Mouse (Mus musculus): Measurements from ENCODE around the gene Mucl3. TPM values are rescaled to one million over a fixed set of nuclear protein-coding genes. Genes with fewer than 3 reads are reported as not detected.

Gene Mucl3
- polyA plus RNA-seq, 1 experiment = not detected

GRCm38 (mm10) chr17:35680591-35680990 lies 37.1 kb upstream of the Mucl3 start:
- Histone ChIP-seq H3K4me1 (ENCODE audit: control insufficient read depth, insufficient read depth, low read length) (no peaks in the 10 kb centered on the region), H3K27ac (ENCODE audit: insufficient read depth, low read depth, low read length) (no peak overlapping the region), H3K36me3 (ENCODE audit: control insufficient read depth, insufficient read depth, low read length) (peaks cover 6% of the 10 kb centered on the region), H3K4me3 (ENCODE audit: insufficient read depth, low read depth, low read length) (no peak overlapping the region), H3K27me3 (replicated peaks; ENCODE audit: control insufficient read depth, insufficient read depth, low read length) (no peaks in the 10 kb centered on the region)
- DNase-seq = peak; percentile 23
- TF ChIP-seq CTCF (conservative IDR thresholded peaks at IDR 0.05; ENCODE audit: insufficient read depth, insufficient read length, low read depth, low read length) (no peak), POLR2A (IDR thresholded peaks at IDR 0.05; ENCODE audit: low read depth, low read length) (no peak)
- 29% methylated on average over 6 of the region's 6 CpGs for WGBS

GRCm38 (mm10) chr17:35673416-35674035 lies 30.0 kb upstream of the Mucl3 start, which contains the start of gene Gtf2h4:
Gtf2h4 (minus strand) TSS chr17:35673739.
- peak; percentile 98 for DNase-seq
- H3K4me3 ChIP-seq (ENCODE audit: insufficient read depth, low read depth, low read length) = peak within 1 kb of the TSS; percentile 84
- 1% methylated on average over 23 of the region's 23 CpGs for WGBS
- H3K36me3 ChIP-seq (ENCODE audit: control insufficient read depth, insufficient read depth, low read length) = no peaks in the 10 kb centered on the region
- no peaks in the 10 kb centered on the region; the same call in 1 of the 2 replicates for H3K4me1 ChIP-seq (ENCODE audit: control insufficient read depth, insufficient read depth, low read length)
- no peaks in the 10 kb centered on the region for H3K27me3 ChIP-seq (replicated peaks; ENCODE audit: control insufficient read depth, insufficient read depth, low read length)
- H3K27ac ChIP-seq (ENCODE audit: insufficient read depth, low read depth, low read length) = peak within 1 kb of the TSS; percentile 40; the same call in 1 of the 2 replicates
- TF ChIP-seq POLR2A (IDR thresholded peaks at IDR 0.05; ENCODE audit: low read depth, low read length) (no peak), CTCF (conservative IDR thresholded peaks at IDR 0.05; ENCODE audit: insufficient read depth, insufficient read length, low read depth, low read length) (no peak)

- no peak for DNase-seq
- Histone ChIP-seq H3K4me3 (ENCODE audit: insufficient read depth, low read depth, low read length) (no peak overlapping the region), H3K36me3 (ENCODE audit: control insufficient read depth, insufficient read depth, low read length) (no peaks in the 10 kb centered on the region), H3K4me1 (ENCODE audit: control insufficient read depth, insufficient read depth, low read length) (no peaks in the 10 kb centered on the region; the same call in 1 of the 2 replicates), H3K27ac (ENCODE audit: insufficient read depth, low read depth, low read length) (no peak overlapping the region), H3K27me3 (replicated peaks; ENCODE audit: control insufficient read depth, insufficient read depth, low read length) (no peaks in the 10 kb centered on the region)
- TF ChIP-seq POLR2A (IDR thresholded peaks at IDR 0.05; ENCODE audit: low read depth, low read length) = no peak
- TF ChIP-seq CTCF (conservative IDR thresholded peaks at IDR 0.05; ENCODE audit: insufficient read depth, insufficient read length, low read depth, low read length) = no peak
- WGBS = 83% methylated on average over 6 of the region's 6 CpGs
Measured at GRCm38 (mm10) chr17:35672527-35672926, 29.0 kb upstream of the Mucl3 start.

GRCm38 (mm10) chr17:35671846-35672245 lies 28.4 kb upstream of the Mucl3 start:
- Histone ChIP-seq H3K36me3 (ENCODE audit: control insufficient read depth, insufficient read depth, low read length) (no peaks in the 10 kb centered on the region), H3K4me3 (ENCODE audit: insufficient read depth, low read depth, low read length) (no peak overlapping the region)
- no peak for DNase-seq

GRCm38 (mm10) chr17:35669731-35670130 lies 26.2 kb upstream of the Mucl3 start:
- Histone ChIP-seq H3K4me1 (ENCODE audit: control insufficient read depth, insufficient read depth, low read length) (no peaks in the 10 kb centered on the region; the same call in 1 of the 2 replicates), H3K27me3 (replicated peaks; ENCODE audit: control insufficient read depth, insufficient read depth, low read length) (no peaks in the 10 kb centered on the region), H3K4me3 (ENCODE audit: insufficient read depth, low read depth, low read length) (no peak overlapping the region), H3K27ac (ENCODE audit: insufficient read depth, low read depth, low read length) (no peak overlapping the region), H3K36me3 (ENCODE audit: control insufficient read depth, insufficient read depth, low read length) (no peaks in the 10 kb centered on the region)
- DNase-seq = no peak
- 91% methylated on average over 9 of the region's 9 CpGs for WGBS
- TF ChIP-seq POLR2A (IDR thresholded peaks at IDR 0.05; ENCODE audit: low read depth, low read length) (no peak), CTCF (conservative IDR thresholded peaks at IDR 0.05; ENCODE audit: insufficient read depth, insufficient read length, low read depth, low read length) (no peak)

More at GRCm38 (mm10) chr17:35671846-35672245, 28.4 kb upstream of the Mucl3 start:
- Histone ChIP-seq H3K27me3 (replicated peaks; ENCODE audit: control insufficient read depth, insufficient read depth, low read length) (no peaks in the 10 kb centered on the region), H3K4me1 (ENCODE audit: control insufficient read depth, insufficient read depth, low read length) (no peaks in the 10 kb centered on the region; the same call in 1 of the 2 replicates), H3K27ac (ENCODE audit: insufficient read depth, low read depth, low read length) (no peak overlapping the region)
- WGBS = 94% methylated on average over 6 of the region's 6 CpGs
- TF ChIP-seq POLR2A (IDR thresholded peaks at IDR 0.05; ENCODE audit: low read depth, low read length) (no peak), CTCF (conservative IDR thresholded peaks at IDR 0.05; ENCODE audit: insufficient read depth, insufficient read length, low read depth, low read length) (no peak)

GRCm38 (mm10) chr17:35667334-35668065 lies 24.0 kb upstream of the Mucl3 start, which contains the start of gene Vars2:
Vars2 (minus strand) TSS chr17:35667592.
- Histone ChIP-seq H3K4me3 (ENCODE audit: insufficient read depth, low read depth, low read length) (peak within 1 kb of the TSS; percentile 81), H3K27ac (ENCODE audit: insufficient read depth, low read depth, low read length) (peak within 1 kb of the TSS; percentile 51), H3K27me3 (replicated peaks; ENCODE audit: control insufficient read depth, insufficient read depth, low read length) (no peaks in the 10 kb centered on the region), H3K36me3 (ENCODE audit: control insufficient read depth, insufficient read depth, low read length) (no peaks in the 10 kb centered on the region), H3K4me1 (ENCODE audit: control insufficient read depth, insufficient read depth, low read length) (no peaks in the 10 kb centered on the region)
- DNase-seq = peak; percentile 98
- under 1% methylated on average over 61 of the region's 61 CpGs for WGBS
- TF ChIP-seq CTCF (conservative IDR thresholded peaks at IDR 0.05; ENCODE audit: insufficient read depth, insufficient read length, low read depth, low read length) (no peak), POLR2A (IDR thresholded peaks at IDR 0.05; ENCODE audit: low read depth, low read length) (peak; percentile 77)

GRCm38 (mm10) chr17:35666851-35667256 lies 23.4 kb upstream of the Mucl3 start:
- WGBS = 4% methylated on average over 13 of the region's 13 CpGs
- no peak for DNase-seq
- TF ChIP-seq CTCF (conservative IDR thresholded peaks at IDR 0.05; ENCODE audit: insufficient read depth, insufficient read length, low read depth, low read length) (no peak), POLR2A (IDR thresholded peaks at IDR 0.05; ENCODE audit: low read depth, low read length) (no peak)

More at GRCm38 (mm10) chr17:35666851-35667256, 23.4 kb upstream of the Mucl3 start:
- H3K36me3 ChIP-seq (ENCODE audit: control insufficient read depth, insufficient read depth, low read length) = no peaks in the 10 kb centered on the region
- no peaks in the 10 kb centered on the region for H3K4me1 ChIP-seq (ENCODE audit: control insufficient read depth, insufficient read depth, low read length)
- H3K27me3 ChIP-seq (replicated peaks; ENCODE audit: control insufficient read depth, insufficient read depth, low read length) = no peaks in the 10 kb centered on the region
- 0 out of 2 replicates have a peak overlapping the region, but pooled peaks have one; percentile 8 for H3K27ac ChIP-seq (ENCODE audit: insufficient read depth, low read depth, low read length)
- peak overlapping the region; percentile 81 for H3K4me3 ChIP-seq (ENCODE audit: insufficient read depth, low read depth, low read length)

Data from kidney, adult 2 months (tissue).